Mouse (Mus musculus) stomach, embryonic 15.5 days (tissue): ENCODE data around the gene Nme2. TPM values are rescaled to one million over a fixed set of nuclear protein-coding genes. Genes with fewer than 3 reads are reported as not detected.
"Not testable (repeated sequence)": the region's sequence is repeated elsewhere in the genome, so short reads cannot be mapped to it uniquely, and the experiment has no call there.

ENCODE experiments used
- ATAC-seq: fragments of 200-750 bp; cut with Nextera tagmentation; 2 replicates; pipeline ENCODE4 v1.8.0; 2017; ENCODE audit warnings: low read depth, moderate number of reproducible peaks, moderate TSS enrichment; ENCODE audit not compliant: insufficient read depth, low FRiP score
- H3K27ac ChIP-seq: fragments of 300-500 bp; sonication (generic); 2 replicates; pipeline ENCODE4 v1.5.1; 2015; ENCODE audit warnings: mild to moderate bottlenecking, inconsistent platforms
- H3K27me3 ChIP-seq: fragments of 300-500 bp; sonication (generic); replicated peaks from 2 replicates; pipeline ENCODE4 v1.6.1; 2015; ENCODE audit warnings: inconsistent platforms
- H3K36me3 ChIP-seq: fragments of 300-500 bp; sonication (generic); 2 replicates; pipeline ENCODE4 v1.6.1; 2015; ENCODE audit warnings: inconsistent platforms
- H3K4me1 ChIP-seq: fragments of 300-500 bp; sonication (generic); 2 replicates; pipeline ENCODE4 v1.6.1; 2015; ENCODE audit warnings: inconsistent platforms
- H3K4me2 ChIP-seq: fragments of 300-500 bp; sonication (generic); 2 replicates; pipeline ENCODE4 v1.6.1; 2015; ENCODE audit warnings: mild to moderate bottlenecking, inconsistent platforms
- H3K4me3 ChIP-seq: fragments of 300-500 bp; sonication (generic); replicated peaks from 2 replicates; pipeline ENCODE4 v1.5.1; 2015; ENCODE audit warnings: inconsistent platforms
- H3K9ac ChIP-seq: fragments of 300-500 bp; sonication (generic); 2 replicates; pipeline ENCODE4 v1.6.1; 2015; ENCODE audit warnings: inconsistent platforms
- H3K9me3 ChIP-seq: fragments of 300-500 bp; sonication (generic); 2 replicates; pipeline ENCODE4 v1.6.1; 2016; ENCODE audit warnings: inconsistent platforms
- WGBS: fragments of 180-500 bp; shearing (Covaris S2); methylation state at CpG from one replicate; pipeline ENCODE4 v1.1.7; 2015; 5-methylcytosine and 5-hydroxymethylcytosine counted together
- polyA plus RNA-seq: library from polyadenylated mRNA; unstranded; fragments of >200 nt; fragmentation: Nextera tagmentation; extraction: Ambion mirVana; gene quantifications from 2 replicates; pipeline ENCODE4 v1.2.1, GENCODE M21; 2015

The Nme2 gene
- polyA plus RNA-seq, 1 experiment from 2014 or later, result 266 TPM

GRCm38 (mm10) chr11:93929106-93929505 is 27.0 kb downstream of the Nme2 start:
- no peak for ATAC-seq
- Histone ChIP-seq H3K4me1 (no peaks in the 10 kb centered on the region), H3K36me3 (peaks cover 40% of the 10 kb centered on the region)

GRCm38 (mm10) chr11:93915019-93915418 is 41.0 kb downstream of the Nme2 start:
- not testable (repeated sequence) for H3K4me2 ChIP-seq, H3K27me3 ChIP-seq, H3K4me1 ChIP-seq, H3K9me3 ChIP-seq, ATAC-seq, H3K4me3 ChIP-seq, H3K9ac ChIP-seq, H3K27ac ChIP-seq
- peaks cover 19% of the 10 kb centered on the region for H3K36me3 ChIP-seq
- WGBS, result 90% methylated on average over 2 of the region's 2 CpGs

More at GRCm38 (mm10) chr11:93929106-93929505, 27.0 kb downstream of the Nme2 start:
- no peaks in the 10 kb centered on the region for H3K9me3 ChIP-seq
- no peak overlapping the region for H3K9ac ChIP-seq
- no peak overlapping the region for H3K4me3 ChIP-seq
- no peaks in the 10 kb centered on the region for H3K27me3 ChIP-seq
- H3K4me2 ChIP-seq, result no peak overlapping the region
- no peak overlapping the region for H3K27ac ChIP-seq

- no peak for ATAC-seq
- no peaks in the 10 kb centered on the region for H3K4me1 ChIP-seq
- peaks cover 14% of the 10 kb centered on the region for H3K36me3 ChIP-seq
- H3K27ac ChIP-seq, result no peak overlapping the region
- no peak overlapping the region for H3K4me2 ChIP-seq
- no peak overlapping the region for H3K9ac ChIP-seq
- no peaks in the 10 kb centered on the region for H3K27me3 ChIP-seq
- no peak overlapping the region for H3K4me3 ChIP-seq
- 83% methylated on average over 3 of the region's 3 CpGs for WGBS
- H3K9me3 ChIP-seq, result no peaks in the 10 kb centered on the region
These were observed 44.5 kb downstream of the Nme2 start for GRCm38 (mm10) chr11:93911603-93912002.

DNA sequence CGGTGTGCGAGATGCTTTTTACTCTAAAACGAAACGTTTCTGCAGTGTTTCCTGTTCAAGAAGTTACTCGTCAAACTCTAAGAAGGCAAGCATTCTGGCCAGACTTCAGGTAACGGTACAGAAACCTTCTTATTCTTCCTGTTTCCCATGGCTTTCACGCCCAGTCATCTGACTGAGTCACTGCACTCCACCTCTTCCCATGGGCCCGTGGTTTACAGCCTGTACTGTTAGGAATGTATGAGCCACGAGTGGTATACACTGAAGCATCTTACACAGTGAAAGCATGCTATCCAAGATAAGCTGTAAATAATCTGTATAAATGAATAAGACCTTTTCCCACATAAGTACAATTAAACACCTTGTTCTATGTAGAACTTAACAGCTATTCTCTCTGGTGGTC is 47.2 kb downstream of the Nme2 start:
- Histone ChIP-seq H3K9me3 (no peaks in the 10 kb centered on the region), H3K4me1 (no peaks in the 10 kb centered on the region), H3K27me3 (no peaks in the 10 kb centered on the region), H3K4me3 (no peak overlapping the region), H3K36me3 (peaks cover 13% of the 10 kb centered on the region), H3K4me2 (no peak overlapping the region), H3K27ac (no peak overlapping the region), H3K9ac (no peak overlapping the region)
- WGBS, result 86% methylated on average over 9 of the region's 9 CpGs
- ATAC-seq, result no peak

GRCm38 (mm10) chr11:93907839-93908238 is 48.2 kb downstream of the Nme2 start:
- H3K9me3 ChIP-seq, result no peaks in the 10 kb centered on the region
- 62% methylated on average over 3 of the region's 3 CpGs for WGBS
- H3K4me1 ChIP-seq, result no peaks in the 10 kb centered on the region
- H3K36me3 ChIP-seq, result peaks cover 13% of the 10 kb centered on the region
- H3K27me3 ChIP-seq, result no peaks in the 10 kb centered on the region
- H3K27ac ChIP-seq, result no peak overlapping the region
- no peak overlapping the region for H3K4me2 ChIP-seq
- ATAC-seq, result no peak
- H3K4me3 ChIP-seq, result no peak overlapping the region
- no peak overlapping the region for H3K9ac ChIP-seq

DNA sequence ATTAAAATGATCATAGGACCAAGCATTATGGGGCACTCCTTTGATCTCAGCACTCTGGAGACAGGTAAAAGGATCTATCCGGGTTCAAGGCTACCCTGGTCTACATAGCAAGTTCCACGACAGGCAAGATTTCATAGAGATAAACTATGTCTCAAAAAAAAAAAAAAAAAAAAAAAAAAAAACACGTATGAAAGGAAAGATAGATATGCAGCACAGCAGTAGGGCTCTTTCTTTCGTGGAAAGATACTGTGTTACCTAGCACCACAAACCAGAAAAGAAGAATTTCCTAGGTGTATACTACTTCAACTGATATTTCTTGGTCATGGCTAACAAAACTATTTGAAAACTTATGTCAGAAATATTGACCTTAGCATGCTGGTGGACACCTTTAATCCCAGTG is 49.2 kb downstream of the Nme2 start:
- no peak overlapping the region for H3K4me3 ChIP-seq
- H3K4me1 ChIP-seq, result no peaks in the 10 kb centered on the region
- H3K27ac ChIP-seq, result no peak overlapping the region
- H3K36me3 ChIP-seq, result peaks cover 13% of the 10 kb centered on the region
- no peak for ATAC-seq
- no peaks in the 10 kb centered on the region for H3K27me3 ChIP-seq
- 77% methylated on average over 4 of the region's 4 CpGs for WGBS
- H3K4me2 ChIP-seq, result no peak overlapping the region
- no peak overlapping the region for H3K9ac ChIP-seq
- no peaks in the 10 kb centered on the region for H3K9me3 ChIP-seq

Other genes starting within 250 kb of the Nme2 start
- 24.8 and 25.4 TPM in 2 replicates for gene Utp18, start 70.5 kb downstream of the Nme2 start, polyA plus RNA-seq
- gene Mbtd1, start 70.4 kb downstream of the Nme2 start, polyA plus RNA-seq, result 25.0 and 29.5 TPM in 2 replicates
- 345 and 399 TPM in 2 replicates for gene Gm20390, start 12.0 kb upstream of the Nme2 start, polyA plus RNA-seq
- gene Nme1, start 12.3 kb upstream of the Nme2 start, polyA plus RNA-seq, result 147 and 174 TPM in 2 replicates
- gene Spag9, start 39.8 kb upstream of the Nme2 start, polyA plus RNA-seq, result 36.2 and 45.6 TPM in 2 replicates